Mouse (Mus musculus): ENCODE data around the gene Fcrl5.
"Not testable (repeated sequence)": the region's sequence is repeated elsewhere in the genome, so short reads cannot be mapped to it uniquely, and the experiment has no call there.

DNA sequence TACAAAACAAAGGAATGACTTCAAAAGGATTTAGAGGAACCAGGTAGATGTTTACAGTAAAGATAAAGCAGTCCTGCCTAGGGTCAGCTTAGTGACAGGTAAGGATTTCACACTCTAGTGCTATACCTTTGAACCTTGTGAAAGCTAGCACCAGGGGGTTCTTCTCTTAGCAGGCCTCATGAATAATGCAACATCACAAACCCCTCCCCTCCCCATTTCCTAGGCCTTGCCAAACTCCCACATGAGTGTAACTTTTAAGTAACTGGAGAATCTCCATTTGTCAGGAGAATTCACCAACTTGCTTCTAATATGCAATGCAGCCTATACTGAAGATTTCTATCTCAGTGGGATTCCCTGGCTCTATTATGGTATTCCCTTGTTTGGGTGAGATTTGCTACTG is 43.7 kb downstream of the Fcrl5 start:
- TF ChIP-seq CTCF (IDR thresholded peaks at IDR 0.05; ENCODE audit: low read depth); EP300 (optimal IDR thresholded peaks at IDR 0.05): not testable (repeated sequence)

All from stomach, postnatal 0 days (tissue).